Mouse (Mus musculus) lung, postnatal 0 days (tissue): Measurements from ENCODE around the gene Plekhm2. TPM values are rescaled to one million over a fixed set of nuclear protein-coding genes. Genes with fewer than 3 reads are reported as not detected.

Source experiments
- ATAC-seq: fragments of 200-750 bp; cut with Nextera tagmentation; 2 replicates; pipeline ENCODE4 v1.8.0; 2017; ENCODE audit warnings: moderate library complexity
- DNase-seq: peaks from one replicate; pipeline ENCODE4 v3.0.0-alpha.2; 2016; ENCODE audit warnings: low spot score
- H3K27ac ChIP-seq: fragments of 300-500 bp; sonication (generic); 2 replicates; pipeline ENCODE4 v1.5.1; 2014; ENCODE audit warnings: antibody characterized with exemption, mild to moderate bottlenecking, low read length, mixed read lengths
- H3K27me3 ChIP-seq: fragments of 300-500 bp; sonication (generic); replicated peaks from 2 replicates; pipeline ENCODE4 v1.6.1; 2014; ENCODE audit warnings: low read length, mixed read lengths; ENCODE audit not compliant: insufficient read depth
- H3K36me3 ChIP-seq: fragments of 300-500 bp; sonication (generic); 2 replicates; pipeline ENCODE4 v1.6.1; 2014; ENCODE audit warnings: low read length, mixed read lengths; ENCODE audit not compliant: insufficient read depth
- H3K4me1 ChIP-seq: fragments of 300-500 bp; sonication (generic); 2 replicates; pipeline ENCODE4 v1.6.1; 2014; ENCODE audit warnings: antibody characterized with exemption, low read depth, low read length, mixed read lengths; ENCODE audit not compliant: insufficient read depth
- H3K4me2 ChIP-seq: fragments of 300-500 bp; sonication (generic); replicated peaks from 2 replicates; pipeline ENCODE4 v1.6.1; 2014; ENCODE audit warnings: low read depth, mild to moderate bottlenecking, low read length, moderate library complexity, mixed read lengths
- H3K4me3 ChIP-seq: fragments of 300-500 bp; sonication (generic); 2 replicates; pipeline ENCODE4 v1.5.1; 2014; ENCODE audit warnings: low read depth, low read length
- H3K9ac ChIP-seq: fragments of 300-500 bp; sonication (generic); replicated peaks from 2 replicates; pipeline ENCODE4 v1.6.1; 2014; ENCODE audit warnings: low read depth, mild to moderate bottlenecking
- H3K9me3 ChIP-seq: fragments of 300-500 bp; sonication (generic); 2 replicates; pipeline ENCODE4 v1.6.1; 2016; ENCODE audit warnings: low read length, mixed read lengths
- CTCF ChIP-seq: IDR thresholded peaks from 2 replicates; pipeline ENCODE4 v1.5.1; 2016; ENCODE audit warnings: antibody characterized with exemption, mild to moderate bottlenecking
- EP300 ChIP-seq: IDR thresholded peaks from 2 replicates; pipeline ENCODE4 v1.6.1; 2016; ENCODE audit warnings: antibody characterized with exemption, mild to moderate bottlenecking, control low read depth
- WGBS: fragments of 180-500 bp; shearing (Covaris S2); extraction: QIAGEN DNeasy Blood & Tissue Kit; methylation state at CpG from one replicate; pipeline ENCODE4 v1.1.7; 2014; 5-methylcytosine and 5-hydroxymethylcytosine counted together
- polyA plus RNA-seq: library from polyadenylated mRNA; unstranded; fragments of >200 nt; fragmentation: Nextera tagmentation; extraction: Ambion mirVana; gene quantifications from 2 replicates; pipeline ENCODE4 v1.2.1, GENCODE M21; 2015

Plekhm2 gene
- polyA plus RNA-seq, 1 experiment from 2014 or later, result 5.2 TPM

DNA sequence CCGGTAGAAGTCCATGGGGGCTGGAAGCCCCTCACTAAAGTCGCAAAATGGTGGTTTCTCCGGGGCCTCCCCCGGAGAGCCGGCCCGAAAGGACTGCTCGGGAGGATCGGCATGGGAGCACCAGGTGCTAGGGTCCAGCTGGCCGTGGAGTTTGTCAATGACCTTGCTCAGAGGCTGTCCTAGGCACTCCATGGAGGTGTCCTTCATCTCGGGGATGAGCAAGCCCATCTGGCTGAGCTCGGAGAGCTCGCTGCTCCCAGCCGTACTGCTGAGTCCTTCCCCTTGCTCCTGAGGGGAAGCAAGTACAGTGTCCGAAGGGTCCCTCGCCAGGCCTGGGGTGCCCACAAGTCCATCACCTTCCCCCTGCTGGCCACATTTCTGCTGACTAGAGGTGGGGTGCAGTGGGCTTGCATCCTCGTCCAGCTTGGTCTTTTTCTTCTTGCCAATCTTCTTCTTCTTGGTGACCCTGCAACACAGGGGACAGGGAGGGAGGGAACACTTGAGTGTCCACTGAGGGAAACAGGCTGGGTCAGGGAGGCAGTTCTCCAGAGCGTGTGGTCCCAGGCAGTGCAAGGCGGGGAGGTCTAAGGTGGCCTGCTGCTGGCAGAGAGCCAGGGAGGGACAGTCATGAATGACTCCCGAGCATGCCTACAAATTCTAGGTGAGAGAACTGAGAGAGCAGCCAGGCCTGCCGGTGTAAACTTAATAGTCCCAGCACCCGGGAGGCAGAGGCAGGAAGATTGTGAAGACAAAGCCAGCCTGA, 32.4 kb downstream of the Plekhm2 start:
- no peak; the same call in 1 of the 2 replicates for ATAC-seq
- Histone ChIP-seq H3K9ac (no peak overlapping the region), H3K27me3 (no peaks in the 10 kb centered on the region), H3K4me3 (no peak overlapping the region), H3K4me1 (no peaks in the 10 kb centered on the region), H3K36me3 (peaks cover 64% of the 10 kb centered on the region), H3K4me2 (no peak overlapping the region), H3K9me3 (no peaks in the 10 kb centered on the region), H3K27ac (no peak overlapping the region)
- 84% methylated on average over 21 of the region's 21 CpGs for WGBS
- no peak for DNase-seq
- TF ChIP-seq CTCF, result no peak
- TF ChIP-seq EP300, result no peak

DNA sequence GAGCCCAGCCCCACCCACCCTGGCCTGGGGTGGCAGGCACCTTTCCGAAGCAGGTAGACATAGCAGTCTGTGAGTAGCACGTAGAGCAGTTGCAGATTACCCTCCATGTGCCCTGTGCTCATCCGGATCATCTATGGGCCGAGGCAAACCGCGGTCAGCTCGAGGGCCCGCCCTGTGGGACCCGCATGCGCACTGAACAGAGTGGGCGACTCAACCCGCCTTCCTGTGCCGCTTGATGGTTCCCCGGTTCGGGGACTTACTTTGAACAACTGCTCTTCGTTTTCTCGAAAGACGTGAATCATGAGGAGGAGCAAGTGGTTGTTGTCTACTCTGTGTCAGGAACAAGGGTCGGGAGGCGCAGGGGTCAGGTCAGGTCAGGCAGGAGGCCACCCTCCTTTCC, 33.4 kb downstream of the Plekhm2 start:
- no peak for TF ChIP-seq EP300
- Histone ChIP-seq H3K4me2 (no peak overlapping the region), H3K9ac (no peak overlapping the region), H3K27ac (no peak overlapping the region), H3K4me1 (no peaks in the 10 kb centered on the region), H3K4me3 (no peak overlapping the region), H3K27me3 (no peaks in the 10 kb centered on the region), H3K36me3 (peaks cover 58% of the 10 kb centered on the region), H3K9me3 (no peaks in the 10 kb centered on the region)
- ATAC-seq (no peak), DNase-seq (no peak)
- WGBS, result 92% methylated on average over 20 of the region's 20 CpGs

DNA sequence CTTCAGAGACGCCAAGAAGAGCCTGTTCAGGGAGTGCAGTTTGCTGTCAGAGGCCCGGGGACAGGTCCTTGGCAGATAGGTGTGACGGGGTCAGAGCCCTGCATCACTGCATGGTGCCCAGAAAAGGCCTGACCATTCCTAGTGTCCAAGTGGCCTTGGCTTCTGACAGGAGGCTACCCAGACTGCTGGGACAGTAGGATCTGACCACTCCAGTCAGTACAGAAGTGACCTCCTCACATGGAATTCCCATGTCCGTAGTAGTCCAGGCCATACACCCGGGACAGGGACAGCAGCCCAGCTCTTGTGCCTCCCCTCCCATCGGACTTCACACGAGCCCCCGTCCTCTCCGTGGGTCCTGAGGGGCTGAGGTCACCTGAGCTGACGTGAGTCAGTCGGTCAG, 34.7 kb downstream of the Plekhm2 start:
- TF ChIP-seq CTCF (no peak), EP300 (no peak)
- no peak overlapping the region for H3K27ac ChIP-seq
- no peak overlapping the region for H3K9ac ChIP-seq
- H3K36me3 ChIP-seq, result peaks cover 51% of the 10 kb centered on the region
- H3K4me1 ChIP-seq, result no peaks in the 10 kb centered on the region
- no peaks in the 10 kb centered on the region for H3K9me3 ChIP-seq
- WGBS, result 96% methylated on average over 11 of the region's 11 CpGs
- H3K4me3 ChIP-seq, result no peak overlapping the region
- ATAC-seq (no peak), DNase-seq (no peak)
- no peak overlapping the region for H3K4me2 ChIP-seq
- no peaks in the 10 kb centered on the region for H3K27me3 ChIP-seq

DNA sequence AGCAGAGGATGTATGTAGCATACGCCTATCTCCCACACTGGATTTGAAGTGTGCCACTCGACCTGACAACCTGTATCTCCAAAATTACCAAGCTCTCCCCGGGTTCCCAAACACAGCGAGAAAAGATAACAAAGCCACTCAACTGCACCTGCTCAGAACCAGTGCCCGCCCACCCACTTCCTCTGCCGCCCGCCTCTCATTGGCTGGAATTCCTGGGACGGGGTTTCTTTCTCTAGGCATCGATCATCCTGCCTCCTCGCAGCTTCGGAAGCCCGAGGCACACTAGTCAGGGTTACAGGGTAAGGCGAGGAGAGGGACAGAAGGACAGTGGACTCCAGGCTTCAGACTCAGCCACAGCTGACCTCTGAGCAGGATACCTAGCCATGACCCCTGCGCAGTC, 36.0 kb downstream of the Plekhm2 start:
- H3K4me1 ChIP-seq, result no peaks in the 10 kb centered on the region
- ATAC-seq, result no peak
- WGBS, result 66% methylated on average over 14 of the region's 14 CpGs
- DNase-seq, result no peak
- H3K27ac ChIP-seq, result no peak overlapping the region
- peaks cover 51% of the 10 kb centered on the region for H3K36me3 ChIP-seq
- TF ChIP-seq CTCF (no peak), EP300 (no peak)
- H3K9me3 ChIP-seq, result no peaks in the 10 kb centered on the region
- no peak overlapping the region for H3K4me2 ChIP-seq
- no peak overlapping the region for H3K9ac ChIP-seq
- no peaks in the 10 kb centered on the region for H3K27me3 ChIP-seq
- H3K4me3 ChIP-seq, result no peak overlapping the region

DNA sequence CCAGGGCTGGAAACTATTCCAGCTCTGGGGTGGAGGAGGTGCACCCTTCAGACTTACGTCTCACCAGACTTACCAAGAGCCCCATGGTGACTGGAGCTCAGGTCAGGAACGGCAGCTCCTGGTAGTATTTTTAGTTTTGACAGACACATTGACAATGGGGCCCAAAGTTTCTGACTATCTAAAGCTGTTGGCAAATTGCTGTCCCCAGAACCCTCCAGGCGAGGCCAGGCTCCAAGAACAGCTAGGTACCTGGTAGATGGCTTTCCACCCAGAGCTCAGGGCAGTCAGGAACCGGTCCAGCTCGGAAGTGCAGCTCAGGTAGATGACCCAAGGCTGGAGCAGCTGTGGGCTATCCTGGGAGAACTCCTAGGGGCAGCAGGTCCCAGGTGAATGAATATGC, 37.2 kb downstream of the Plekhm2 start:
- no peaks in the 10 kb centered on the region for H3K4me1 ChIP-seq
- H3K27ac ChIP-seq, result no peak overlapping the region
- 93% methylated on average over 5 of the region's 5 CpGs for WGBS
- no peak for TF ChIP-seq CTCF
- TF ChIP-seq EP300, result no peak
- H3K4me2 ChIP-seq, result no peak overlapping the region
- no peak overlapping the region for H3K9ac ChIP-seq
- no peak overlapping the region for H3K4me3 ChIP-seq
- peaks cover 45% of the 10 kb centered on the region for H3K36me3 ChIP-seq
- H3K9me3 ChIP-seq, result no peaks in the 10 kb centered on the region
- no peaks in the 10 kb centered on the region for H3K27me3 ChIP-seq
- ATAC-seq (no peak), DNase-seq (no peak)

DNA sequence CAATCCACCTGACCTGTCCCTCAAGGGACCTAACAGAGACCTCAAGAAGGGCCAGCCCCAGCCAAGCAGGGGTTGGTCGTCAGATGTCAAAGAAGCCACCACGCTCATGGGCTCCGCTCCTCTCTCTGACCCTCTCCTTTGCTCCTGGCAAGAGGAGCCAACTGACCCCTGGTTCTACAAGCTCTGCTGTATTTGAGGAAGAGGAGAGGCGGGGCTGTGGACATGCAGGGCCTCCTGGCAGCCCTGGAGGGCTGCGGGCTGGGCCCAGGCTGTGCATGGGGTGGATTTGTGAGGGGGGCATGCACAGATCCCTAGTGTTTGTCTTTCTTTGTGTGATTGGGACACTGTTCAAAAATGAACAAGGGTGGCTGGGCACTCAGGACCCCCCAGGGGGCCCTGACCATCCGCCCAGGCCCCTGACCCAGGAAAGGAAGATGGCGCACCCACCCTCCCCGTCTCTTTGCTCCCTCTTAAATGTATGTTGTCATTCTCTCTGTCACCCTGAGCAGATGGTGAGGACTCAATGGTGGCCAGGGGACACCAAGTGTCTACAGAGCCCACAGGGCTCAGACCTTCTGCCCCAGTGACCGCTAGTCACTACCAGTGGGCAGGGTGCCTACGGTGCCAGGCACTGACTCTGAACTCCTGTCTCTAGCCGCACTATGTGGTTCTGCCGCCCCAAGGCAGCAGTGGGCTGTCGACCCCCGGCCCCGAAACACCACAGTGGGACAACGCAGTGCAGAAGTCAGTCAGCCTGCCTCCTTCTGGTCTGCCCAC, 38.7 kb downstream of the Plekhm2 start:
- H3K27ac ChIP-seq, result no peak overlapping the region
- DNase-seq (no peak), ATAC-seq (no peak)
- H3K4me1 ChIP-seq, result no peaks in the 10 kb centered on the region
- no peak overlapping the region for H3K9ac ChIP-seq
- H3K36me3 ChIP-seq, result peaks cover 30% of the 10 kb centered on the region
- no peaks in the 10 kb centered on the region for H3K27me3 ChIP-seq
- H3K4me2 ChIP-seq, result no peak overlapping the region
- no peak overlapping the region for H3K4me3 ChIP-seq
- 90% methylated on average over 16 of the region's 16 CpGs for WGBS
- no peak for TF ChIP-seq CTCF
- no peak for TF ChIP-seq EP300
- no peaks in the 10 kb centered on the region for H3K9me3 ChIP-seq
